Mouse (Mus musculus): Measurements from ENCODE around the gene Zfp827. TPM values are rescaled to one million over a fixed set of nuclear protein-coding genes. Genes with fewer than 3 reads are reported as not detected.

The Zfp827 gene
- 10 to 100 TPM; 13.2 to 13.6 TPM for total RNA-seq (2021)

DNA sequence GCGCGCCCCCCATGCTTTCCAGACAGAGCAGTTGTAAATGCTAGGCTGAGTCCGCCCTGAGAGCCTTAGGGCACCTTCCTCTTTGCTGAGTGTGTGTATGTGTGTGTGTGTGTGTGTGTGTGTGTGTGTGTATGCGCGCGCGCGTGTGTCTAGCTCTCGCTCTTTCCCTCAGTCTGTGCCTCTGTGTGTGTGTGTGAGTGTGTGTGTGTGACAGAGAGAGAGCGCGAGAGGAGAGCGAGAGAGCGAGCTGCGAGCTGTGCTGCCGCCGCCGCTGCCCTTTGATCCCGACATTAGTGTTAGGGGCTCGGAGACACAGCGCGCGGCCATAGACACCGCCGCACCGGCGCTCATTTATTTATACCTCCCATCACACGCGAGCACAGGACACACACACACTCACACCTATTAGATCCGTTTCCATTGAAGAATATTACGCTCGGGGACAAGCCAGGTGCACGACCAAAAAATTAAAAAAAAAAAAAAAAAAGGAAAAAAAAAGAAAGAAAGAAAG lies at the start of gene Zfp827:
Gene Zfp827 (plus strand): TSS at position 461 of the 511 bp plus-strand sequence.
- peak; percentile 54 for DNase-seq (ENCODE audit: low spot score)
- intact Hi-C loops (cut with DNase I) = loop anchor here (1.0 to 5.0 kb wide), 2 partner anchors 67 to 206 kb away; partner anchors contain the start of gene Lsm6

DNA sequence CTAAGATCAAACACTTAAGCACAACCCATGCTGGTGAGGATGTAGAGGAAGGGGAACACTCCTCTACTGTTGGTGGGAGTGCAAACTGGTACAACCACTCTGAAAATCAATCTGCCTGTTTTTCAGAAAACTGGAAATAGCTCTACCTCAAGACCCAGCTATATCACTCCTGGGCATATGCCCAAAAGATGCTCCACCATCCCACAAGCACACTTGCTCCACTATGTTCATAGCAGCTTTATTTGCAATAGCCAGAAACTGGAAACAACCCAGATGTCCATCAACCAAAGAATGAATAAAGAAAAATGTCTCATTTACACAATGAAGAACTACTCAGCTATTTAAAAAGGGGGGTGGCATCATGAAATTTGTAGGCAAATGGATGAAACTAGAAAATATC lies 23.9 kb upstream of the Zfp827 start:
- intact Hi-C loops (cut with DNase I) = no loop called here

DNA sequence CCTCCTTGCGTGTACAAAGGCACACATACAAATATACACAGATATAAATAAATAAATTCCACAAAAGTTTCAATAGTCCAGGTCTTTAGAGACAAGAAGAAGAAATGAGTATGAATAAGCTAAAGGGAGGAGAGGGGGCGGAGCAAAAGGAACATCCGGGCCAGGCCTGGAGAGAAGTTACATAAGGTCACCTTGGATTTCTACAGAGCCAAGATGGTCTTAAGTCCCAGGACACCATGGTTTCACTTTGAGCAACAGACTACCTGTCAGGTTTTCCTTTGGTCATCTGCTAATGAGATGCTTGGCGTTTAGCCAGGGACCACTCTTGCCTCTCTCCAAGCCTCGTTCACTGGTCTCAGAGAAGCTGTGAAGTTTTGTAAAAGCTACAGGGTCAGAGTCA lies 13.2 kb upstream of the Zfp827 start:
- intact Hi-C loops (cut with DNase I) = no loop called here
- DNase-seq (ENCODE audit: low spot score) = no peak

More for the DNA sequence above, 23.9 kb upstream of the Zfp827 start:
- no peak for DNase-seq (ENCODE audit: low spot score)

DNA sequence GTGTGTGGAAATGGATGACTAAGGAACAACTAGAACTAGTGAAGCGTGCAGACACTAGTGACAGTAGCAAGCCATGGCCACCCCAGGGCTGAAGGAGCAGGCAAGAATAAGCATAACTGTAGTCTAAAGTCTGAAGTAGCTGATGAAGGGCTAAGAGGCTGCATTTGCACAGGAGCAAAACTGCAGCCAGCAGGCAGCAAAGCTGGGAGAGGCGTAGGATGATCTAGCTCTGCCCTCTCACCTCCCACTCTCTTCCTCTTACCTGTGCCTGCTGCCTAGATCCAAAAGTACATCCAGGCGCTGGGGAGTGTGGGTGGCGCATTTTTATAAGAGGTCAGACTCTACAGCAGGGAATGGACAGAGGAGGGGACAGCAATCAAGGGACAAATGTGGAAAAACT lies 12.2 kb upstream of the Zfp827 start:
- intact Hi-C loops (cut with DNase I) = no loop called here
- DNase-seq (ENCODE audit: low spot score) = no peak

DNA sequence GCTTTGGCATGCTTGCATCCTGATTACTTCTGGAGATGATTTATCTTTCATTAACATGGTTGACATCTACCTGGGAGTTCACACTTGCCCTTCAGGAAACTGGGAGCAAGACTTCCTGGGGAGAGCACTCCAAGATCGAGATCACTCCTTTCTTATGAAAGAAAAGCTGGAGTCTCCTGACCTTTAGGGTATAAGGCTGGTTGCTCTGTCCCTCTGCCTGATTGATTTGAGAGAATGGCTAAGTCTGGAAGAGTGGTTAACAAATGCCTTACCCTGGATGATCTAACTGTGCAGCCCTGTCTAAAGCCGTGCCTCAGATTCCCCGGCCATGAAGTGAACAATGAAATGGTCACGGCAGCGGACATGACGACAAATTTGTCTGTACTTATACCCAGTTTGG lies 11.7 kb upstream of the Zfp827 start:
- no peak for DNase-seq (ENCODE audit: low spot score)
- intact Hi-C loops (cut with DNase I) = no loop called here

DNA sequence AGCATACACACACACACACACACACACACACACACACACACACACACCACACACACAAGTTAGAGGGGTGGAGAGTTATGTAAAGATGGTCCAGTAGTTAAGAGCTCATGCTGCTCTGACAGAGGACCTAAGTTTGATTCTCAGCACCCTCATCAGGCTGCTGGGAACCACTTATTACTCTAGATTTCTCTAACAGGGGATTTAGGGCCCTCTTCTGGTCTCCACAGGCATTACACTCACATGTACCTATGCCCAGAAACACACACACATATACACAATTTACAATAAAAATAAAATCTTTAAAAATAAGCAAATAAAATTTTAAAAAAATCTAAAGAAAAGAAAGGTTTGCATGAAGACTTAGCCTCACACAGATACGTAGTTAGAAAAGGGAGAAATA lies 4.3 kb upstream of the Zfp827 start:
- intact Hi-C loops (cut with DNase I) = no loop called here

DNA sequence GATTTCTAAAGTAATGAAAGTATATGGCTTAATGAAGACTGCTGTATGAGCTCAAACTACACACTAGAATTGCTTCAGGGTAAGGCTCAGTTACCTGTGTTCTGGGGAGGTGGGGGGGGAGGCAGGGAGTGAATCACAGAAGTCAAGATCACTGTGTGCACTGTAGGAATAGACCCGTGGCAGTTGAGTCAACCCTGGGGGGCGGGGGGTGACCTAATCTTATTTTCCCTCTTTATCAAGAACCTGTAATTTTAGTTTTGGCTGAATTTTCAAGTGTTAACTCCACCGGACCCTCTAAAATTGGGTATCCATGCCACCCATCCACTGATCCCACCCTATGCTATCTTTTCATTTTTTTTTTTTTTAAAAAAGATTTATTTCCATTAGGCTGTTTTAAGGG lies 918 bp upstream of the Zfp827 start:
- intact Hi-C loops (cut with DNase I) = loop anchor here (5.0 kb wide), 1 partner anchor 205 kb away; the partner anchor contains the start of gene Lsm6
- DNase-seq (ENCODE audit: low spot score) = no peak

More for the DNA sequence above, 4.3 kb upstream of the Zfp827 start:
- DNase-seq (ENCODE audit: low spot score) = no peak

DNA sequence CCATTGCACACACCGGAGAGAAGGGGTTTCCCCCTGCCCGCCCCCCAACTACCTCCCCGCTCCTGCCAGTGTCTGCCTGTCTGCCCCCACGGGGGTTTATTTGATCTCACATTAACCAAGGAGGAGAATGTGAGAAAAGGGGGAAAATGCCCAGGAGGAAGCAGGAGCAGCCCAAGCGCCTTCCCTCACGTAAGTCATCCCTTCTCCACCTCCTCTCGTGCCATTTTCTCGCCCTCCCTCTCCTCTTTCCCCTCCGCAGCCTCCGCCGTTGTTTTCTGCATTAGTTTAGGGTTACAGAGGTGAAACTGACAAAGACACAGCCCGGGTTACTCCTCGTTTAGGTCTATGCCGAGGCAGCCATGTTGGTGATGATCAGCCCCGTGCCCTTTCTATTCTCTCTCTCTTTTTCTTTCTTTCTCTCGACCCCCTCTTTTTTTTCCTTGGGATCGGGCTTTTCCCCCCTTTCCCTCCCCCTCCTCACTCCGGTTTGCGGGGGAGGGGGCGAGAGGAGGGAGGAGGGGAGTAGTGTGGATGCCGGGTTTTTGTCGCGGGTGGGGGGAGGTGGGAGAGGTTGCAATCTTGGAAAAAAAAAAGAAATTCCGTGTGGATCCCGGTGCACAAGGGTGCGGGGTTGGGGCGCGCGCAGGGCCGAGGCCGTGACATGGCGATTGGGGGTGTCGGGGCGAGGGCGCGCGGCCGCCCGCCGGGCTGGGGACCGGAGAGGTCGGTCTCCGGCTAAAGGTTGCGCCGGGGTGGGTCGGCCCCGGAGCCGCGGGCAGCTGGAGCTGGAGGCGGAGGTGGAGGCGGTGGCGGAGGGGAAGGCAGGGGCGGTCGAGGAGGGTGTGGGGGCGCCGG lies 531 bp downstream of the Zfp827 start:
- DNase-seq (ENCODE audit: low spot score) = peak; percentile 7
- intact Hi-C loops (cut with DNase I) = loop anchor here (1.0 to 5.0 kb wide), 4 partner anchors 56 to 266 kb away; partner anchors contain the start of genes Lsm6 and Mmaa

DNA sequence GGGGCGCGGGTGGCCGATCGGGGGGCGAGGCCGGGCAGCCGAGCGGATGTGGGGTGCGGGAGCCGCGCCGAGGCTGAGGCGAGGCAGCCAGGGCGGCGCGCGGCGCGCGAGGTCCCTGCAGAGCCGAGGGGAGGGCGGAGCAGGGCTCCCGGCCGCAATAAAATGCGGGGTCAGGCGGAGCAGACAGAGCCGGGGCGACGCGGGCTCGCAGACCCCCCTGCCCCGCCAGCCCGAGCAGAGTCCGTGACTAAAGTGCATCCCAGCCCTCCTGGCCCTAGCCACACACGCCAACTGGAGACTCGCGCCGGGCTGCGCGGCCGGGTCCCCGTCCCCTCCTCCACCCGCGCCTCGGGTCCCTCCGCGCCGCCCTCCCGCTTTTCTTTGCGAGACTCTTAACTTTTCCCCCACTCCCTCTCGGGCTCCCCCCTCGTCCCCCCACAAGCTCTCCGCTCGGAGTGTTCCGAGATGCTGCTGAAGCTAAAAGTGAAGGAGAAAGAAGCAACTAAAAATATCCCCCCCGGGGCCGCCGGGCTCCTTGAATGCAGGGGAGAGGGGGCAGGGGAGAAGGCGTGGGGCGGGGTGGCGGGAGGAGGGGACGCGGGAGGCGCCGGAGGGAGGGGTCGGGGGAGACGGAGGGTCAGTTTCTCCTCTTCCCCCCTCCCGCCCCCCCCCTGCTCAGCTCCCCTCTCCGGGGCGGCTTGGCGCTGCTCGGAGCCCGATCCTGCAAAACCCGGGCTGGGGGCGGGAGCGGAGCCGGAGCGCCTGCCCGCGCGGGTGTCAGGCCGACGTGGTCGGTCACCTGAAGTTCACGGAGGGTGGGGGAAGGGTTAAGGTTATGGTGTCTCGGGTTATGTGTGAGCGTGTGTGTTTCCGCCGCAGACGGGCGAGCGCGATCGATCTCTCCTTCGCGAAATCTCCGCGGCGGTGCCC lies 1.4 kb downstream of the Zfp827 start:
- intact Hi-C loops (cut with DNase I) = loop anchor here (1.0 to 5.0 kb wide), 3 partner anchors 55 to 265 kb away; partner anchors contain the start of genes Lsm6 and Mmaa
- peak; percentile 52 for DNase-seq (ENCODE audit: low spot score)

DNA sequence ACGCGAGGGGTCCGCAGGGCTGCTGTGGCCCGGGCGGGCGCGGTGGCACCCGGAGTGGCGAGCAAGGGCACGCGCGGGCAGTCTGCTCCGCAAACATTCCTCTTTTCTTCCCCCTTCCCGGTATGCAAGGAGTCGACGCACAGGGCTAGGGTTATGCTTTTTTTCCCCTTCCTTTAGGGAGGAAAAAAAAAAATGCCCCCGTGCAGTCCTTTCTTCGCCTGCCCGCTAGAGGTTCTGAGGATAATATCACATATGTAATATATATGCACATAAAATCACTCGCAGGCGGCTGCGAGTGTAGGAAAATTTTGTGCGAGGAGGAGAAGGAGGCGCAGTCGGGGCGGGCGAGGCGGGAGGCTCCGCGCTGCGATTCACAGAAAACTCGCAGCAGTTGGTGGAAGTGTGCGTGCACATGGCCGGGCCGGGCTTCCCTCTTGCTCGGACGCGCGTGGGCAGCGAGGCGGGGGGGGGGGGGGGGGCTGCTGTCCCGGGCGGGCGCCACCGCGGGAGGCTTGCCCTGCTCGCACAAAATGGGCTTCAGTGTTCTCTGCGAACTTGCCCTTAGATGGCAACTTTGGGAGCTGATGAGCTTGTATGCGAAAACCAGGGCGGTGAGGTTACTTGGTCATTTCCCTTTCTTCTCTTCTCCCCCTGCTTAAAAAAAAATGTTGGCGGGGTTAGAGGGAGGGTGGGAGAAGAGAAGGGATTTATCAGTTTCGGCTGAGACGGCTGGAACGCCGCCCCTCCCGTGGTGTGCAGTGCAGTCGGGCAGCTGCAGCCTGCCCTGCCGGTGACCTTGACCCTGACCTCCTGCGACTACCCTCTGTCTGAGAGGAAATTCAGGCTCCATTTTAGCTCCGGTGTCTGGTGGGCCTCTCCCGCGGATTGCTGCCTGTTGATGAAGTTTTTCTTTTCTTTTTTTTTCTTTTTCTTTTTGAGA lies 2.4 kb downstream of the Zfp827 start:
- intact Hi-C loops (cut with DNase I) = no loop called here
- DNase-seq (ENCODE audit: low spot score) = peak; percentile 20

DNA sequence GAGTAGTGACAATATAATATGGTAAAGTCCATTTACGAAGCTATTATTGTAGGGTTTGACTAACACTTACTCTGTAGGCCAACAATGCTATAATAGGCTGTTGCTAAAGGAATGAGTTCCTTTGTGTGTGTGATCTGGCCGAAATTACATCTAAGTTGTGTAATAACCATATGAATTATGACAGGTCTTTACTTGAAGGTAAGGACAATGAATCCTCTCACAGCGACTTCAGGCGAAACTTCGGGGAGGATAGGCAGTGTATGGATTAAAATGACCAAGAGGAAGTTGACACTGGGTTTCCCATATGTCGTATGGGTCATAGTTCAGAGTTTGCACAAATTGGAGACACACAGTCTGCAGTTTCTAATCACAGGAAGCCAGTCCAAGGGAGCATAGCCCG lies 9.3 kb downstream of the Zfp827 start:
- intact Hi-C loops (cut with DNase I) = no loop called here
- no peak for DNase-seq (ENCODE audit: low spot score)

DNA sequence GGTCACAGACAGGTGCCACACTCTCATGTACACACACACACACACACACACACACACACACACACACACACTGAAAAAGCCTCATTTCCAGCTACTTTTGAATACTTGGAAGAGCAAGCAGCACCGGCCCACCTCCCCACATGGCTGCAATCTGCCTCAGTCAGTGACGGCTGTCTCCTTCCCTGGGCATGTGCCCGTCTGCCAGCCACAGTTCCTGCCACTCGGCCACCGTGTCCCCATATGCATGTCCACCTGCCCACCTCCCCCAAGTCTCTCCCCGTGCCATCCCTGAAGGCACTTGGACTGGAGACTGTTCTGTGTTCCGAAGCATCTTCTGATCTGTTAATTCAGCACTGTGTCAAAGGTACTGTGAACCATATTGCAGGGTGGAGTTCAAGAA lies 9.8 kb downstream of the Zfp827 start:
- intact Hi-C loops (cut with DNase I) = no loop called here
- DNase-seq (ENCODE audit: low spot score) = no peak

DNA sequence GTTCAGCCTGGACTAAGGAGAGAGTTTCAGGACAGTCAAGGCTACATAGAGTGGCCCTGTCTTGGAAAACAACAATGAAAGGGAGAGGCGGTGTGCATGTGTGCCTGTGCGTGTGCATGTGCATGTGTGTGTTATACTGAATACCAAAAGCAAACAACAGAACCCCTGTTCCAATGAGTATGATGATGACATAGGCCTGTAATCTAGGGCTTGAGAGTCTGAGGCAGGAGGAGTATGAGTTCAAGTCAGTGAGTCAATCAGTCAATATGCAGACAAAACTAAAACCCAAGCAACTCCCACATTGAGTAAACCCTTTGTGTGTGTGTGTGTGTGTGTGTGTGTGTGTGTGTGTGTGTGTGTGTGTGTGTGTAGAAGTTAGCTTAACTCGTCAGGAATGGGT lies 13.2 kb downstream of the Zfp827 start:
- intact Hi-C loops (cut with DNase I) = no loop called here

DNA sequence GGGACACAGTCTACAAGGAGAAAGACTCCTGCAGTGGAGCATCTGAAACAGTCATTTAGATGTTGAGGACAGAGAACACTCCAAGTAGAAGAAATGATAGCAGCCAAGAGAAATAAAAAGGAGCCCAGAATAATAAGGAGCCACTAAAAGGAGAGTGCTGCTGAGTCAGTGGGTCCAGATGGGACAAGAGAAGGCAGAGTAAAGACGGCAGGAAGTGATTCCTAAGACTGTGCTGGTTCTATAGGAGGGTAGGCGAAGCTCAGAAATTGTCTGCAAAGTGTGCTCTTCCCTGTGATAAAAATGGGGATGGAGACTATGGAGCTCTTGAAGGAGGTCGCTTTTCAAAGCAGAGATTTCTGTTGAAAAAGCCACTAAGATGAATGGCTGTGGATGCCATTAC lies 14.0 kb downstream of the Zfp827 start:
- DNase-seq (ENCODE audit: low spot score) = no peak
- intact Hi-C loops (cut with DNase I) = no loop called here

More for the DNA sequence above, 13.2 kb downstream of the Zfp827 start:
- DNase-seq (ENCODE audit: low spot score) = no peak

DNA sequence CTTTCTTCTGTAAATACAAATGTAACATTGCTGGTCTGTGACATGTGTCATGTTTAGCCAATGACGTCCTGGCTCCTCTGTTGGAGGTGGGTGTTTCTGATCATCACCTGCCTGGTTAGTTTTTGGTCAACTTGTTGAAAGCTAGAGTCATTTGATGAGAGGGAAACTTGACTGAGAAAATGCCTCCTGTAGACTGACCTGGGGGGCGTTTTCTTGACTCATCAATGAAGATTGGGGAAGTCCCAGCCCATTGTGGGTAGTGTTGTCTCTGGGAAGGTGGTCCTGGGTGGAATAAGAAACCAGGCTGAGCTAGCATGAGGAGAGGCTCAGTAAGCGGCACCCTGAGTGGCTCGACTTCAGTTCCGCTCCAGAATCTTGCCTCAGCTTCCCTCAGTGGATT lies 16.4 kb downstream of the Zfp827 start:
- intact Hi-C loops (cut with DNase I) = no loop called here
- DNase-seq (ENCODE audit: low spot score) = no peak

DNA sequence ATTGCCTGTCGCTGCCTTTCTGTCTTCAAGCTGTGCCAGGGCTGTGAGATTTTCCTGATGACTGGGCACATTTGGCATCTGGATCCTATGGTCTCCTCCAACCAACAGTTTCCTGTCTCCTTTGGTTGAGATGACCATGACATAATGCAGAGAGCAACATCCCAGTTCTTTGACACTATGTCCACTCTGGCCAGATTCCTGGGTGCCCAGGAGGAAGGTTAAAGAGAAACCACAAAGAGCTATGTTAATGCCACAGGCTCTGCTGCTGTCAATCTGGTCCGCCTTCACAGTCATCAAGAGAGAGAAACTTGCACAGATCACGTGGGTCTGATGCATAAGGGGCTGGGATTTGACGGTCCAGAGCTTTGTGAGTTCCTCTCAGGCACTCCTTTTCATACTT lies 18.4 kb downstream of the Zfp827 start:
- intact Hi-C loops (cut with DNase I) = no loop called here
- no peak for DNase-seq (ENCODE audit: low spot score)

DNA sequence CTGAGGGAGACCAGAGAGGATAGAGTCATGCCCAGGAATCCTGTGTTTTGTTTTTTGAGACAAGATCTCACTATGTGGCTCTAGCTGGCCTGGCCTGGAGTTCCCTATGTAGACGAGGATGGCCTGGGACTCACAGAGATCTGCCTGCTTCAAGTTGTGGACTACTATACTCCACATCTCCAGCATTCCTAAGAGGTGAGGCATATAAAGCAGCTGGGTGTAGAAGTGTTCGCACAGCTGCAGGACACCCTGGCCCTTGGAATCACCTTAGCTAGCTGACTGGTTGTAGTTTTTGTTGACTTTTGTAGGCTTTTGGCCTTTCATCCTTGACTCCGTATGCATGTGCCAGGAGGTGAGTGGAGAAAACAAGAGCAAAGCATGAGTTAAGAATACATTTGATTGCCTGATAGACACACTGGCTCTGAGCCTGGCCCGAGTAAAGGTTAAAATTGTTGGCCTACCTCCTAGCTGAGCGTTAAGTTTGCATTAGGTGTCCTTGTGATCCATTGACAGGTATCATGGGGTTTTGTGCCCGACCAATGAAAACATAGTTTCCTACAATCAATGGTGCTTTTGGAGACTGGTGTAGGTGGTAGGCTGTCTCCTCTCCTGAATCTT lies 20.3 kb downstream of the Zfp827 start:
- intact Hi-C loops (cut with DNase I) = no loop called here
- no peak for DNase-seq (ENCODE audit: low spot score)

DNA sequence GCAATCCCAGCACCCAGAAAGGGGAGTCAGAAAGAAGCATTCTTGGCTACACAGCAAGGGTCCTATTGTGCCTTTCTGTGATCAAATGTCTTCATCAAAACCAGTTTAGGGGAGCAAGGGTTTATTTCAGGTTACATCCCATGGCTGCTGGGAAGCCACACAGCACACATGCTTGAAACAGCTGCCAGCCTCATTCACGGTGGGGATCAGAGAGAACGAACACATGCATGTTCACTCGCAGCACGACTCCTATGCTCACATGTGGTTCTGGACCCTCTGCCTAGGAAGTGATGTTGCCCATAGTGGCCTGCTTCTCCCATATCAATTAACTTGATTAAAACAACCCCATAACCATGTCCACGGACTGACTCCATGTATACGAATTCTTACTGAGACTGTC lies 26.0 kb downstream of the Zfp827 start:
- no peak for DNase-seq (ENCODE audit: low spot score)
- intact Hi-C loops (cut with DNase I) = no loop called here

DNA sequence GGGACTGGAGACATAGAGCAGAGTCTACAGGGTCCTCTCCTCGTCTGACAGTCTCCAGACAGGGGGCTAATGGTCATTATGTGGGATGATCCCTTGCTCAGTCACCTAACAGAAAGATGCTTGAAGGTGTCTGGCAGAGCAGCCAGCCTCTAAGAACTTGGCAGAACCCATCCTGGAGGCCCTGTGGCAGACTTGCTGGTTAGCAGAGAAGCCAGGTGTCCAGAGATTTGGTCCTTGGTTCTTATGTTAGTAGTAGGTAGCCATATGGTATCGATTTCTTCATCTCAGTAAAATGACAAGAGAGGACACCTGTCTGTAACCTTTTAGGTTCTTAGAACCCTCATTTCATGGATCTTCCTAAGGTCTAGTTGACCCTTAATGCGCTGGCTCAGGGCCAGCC lies 28.9 kb downstream of the Zfp827 start:
- intact Hi-C loops (cut with DNase I) = no loop called here
- DNase-seq (ENCODE audit: low spot score) = no peak
